Mouse (Mus musculus) layer of hippocampus, adult 2 months (tissue): ENCODE measurements around the gene Ywhah. TPM values are rescaled to one million over a fixed set of nuclear protein-coding genes. Genes with fewer than 3 reads are reported as not detected.

Source experiments
- DNase-seq, 2 experiments: peaks; one replicate each; pipeline ENCODE4 v3.0.0; 2022; ENCODE audit warnings: low spot score in 2 of 2
- H3K27ac ChIP-seq: fragments of 200-600 bp; 2 replicates; pipeline ENCODE4 v1.8.1; 2022
- H3K4me3 ChIP-seq: fragments of 200-600 bp; 2 replicates; pipeline ENCODE4 v1.8.1; 2022; ENCODE audit warnings: mild to moderate bottlenecking
- CTCF ChIP-seq: fragments of 200-600 bp; conservative IDR thresholded peaks from 2 replicates; pipeline ENCODE4 v1.8.1; 2022; ENCODE audit warnings: antibody characterized with exemption, mild to moderate bottlenecking, moderate library complexity
- total RNA-seq, 2 experiments: library from RNA; stranded (reverse); gene quantifications; 2 replicates each; pipeline ENCODE4 v1.2.3; 2021

Ywhah gene
- total RNA-seq, 2 experiments from 2014 or later = 1,193 to 1,302 TPM

- DNase-seq = no peak
- H3K27ac ChIP-seq = peak overlapping the region; percentile 95
- no peak overlapping the region for H3K4me3 ChIP-seq
- no peak for TF ChIP-seq CTCF
Observed at GRCm38 (mm10) chr5:33002781-33003180, 15.8 kb upstream of the Ywhah start.

GRCm38 (mm10) chr5:33003500-33003899, 15.1 kb upstream of the Ywhah start:
- no peak for TF ChIP-seq CTCF
- no peak overlapping the region for H3K4me3 ChIP-seq
- H3K27ac ChIP-seq = peak overlapping the region; percentile 95
- no peak for DNase-seq

GRCm38 (mm10) chr5:33004110-33004509, 14.5 kb upstream of the Ywhah start:
- peak overlapping the region; percentile 95 for H3K27ac ChIP-seq
- no peak for DNase-seq
- H3K4me3 ChIP-seq = no peak overlapping the region
- TF ChIP-seq CTCF = no peak

- peak in 1 of 2 experiments; percentile 66 for DNase-seq
- Histone ChIP-seq H3K27ac (peak overlapping the region; percentile 95), H3K4me3 (no peak overlapping the region)
- TF ChIP-seq CTCF = no peak
Observed at GRCm38 (mm10) chr5:33005442-33006145, 13.0 kb upstream of the Ywhah start.

- Histone ChIP-seq H3K27ac (peak overlapping the region; percentile 95), H3K4me3 (no peak overlapping the region)
- TF ChIP-seq CTCF = no peak
- peak; percentile 62 to 81 for DNase-seq
Observed at GRCm38 (mm10) chr5:33006670-33007069, 11.9 kb upstream of the Ywhah start.

GRCm38 (mm10) chr5:33007371-33007770, 11.2 kb upstream of the Ywhah start:
- no peak overlapping the region for H3K4me3 ChIP-seq
- no peak for TF ChIP-seq CTCF
- H3K27ac ChIP-seq = peak overlapping the region; percentile 95
- no peak for DNase-seq

GRCm38 (mm10) chr5:33009301-33009700, 9.3 kb upstream of the Ywhah start:
- H3K4me3 ChIP-seq = no peak overlapping the region
- DNase-seq = no peak
- H3K27ac ChIP-seq = peak overlapping the region; percentile 76; the same call in 1 of the 2 replicates
- peak; percentile 24; the same call in 1 of the 2 replicates for TF ChIP-seq CTCF

- no peak for DNase-seq
- TF ChIP-seq CTCF = no peak
- Histone ChIP-seq H3K4me3 (no peak overlapping the region), H3K27ac (peak overlapping the region; percentile 76)
Observed at GRCm38 (mm10) chr5:33009818-33010812, 8.5 kb upstream of the Ywhah start.

GRCm38 (mm10) chr5:33011132-33012106, 7.2 kb upstream of the Ywhah start:
- H3K4me3 ChIP-seq = no peak overlapping the region
- no peak for DNase-seq
- H3K27ac ChIP-seq = peak overlapping the region; percentile 76
- no peak for TF ChIP-seq CTCF

GRCm38 (mm10) chr5:33014096-33014495, 4.5 kb upstream of the Ywhah start:
- no peak overlapping the region for H3K4me3 ChIP-seq
- no peak for TF ChIP-seq CTCF
- no peak overlapping the region for H3K27ac ChIP-seq
- no peak for DNase-seq

- H3K27ac ChIP-seq = peak overlapping the region; percentile 65
- TF ChIP-seq CTCF = no peak
- no peak overlapping the region for H3K4me3 ChIP-seq
- no peak for DNase-seq
Observed at GRCm38 (mm10) chr5:33015579-33015978, 3.0 kb upstream of the Ywhah start.

GRCm38 (mm10) chr5:33018189-33018560, 441 bp upstream of the Ywhah start:
- TF ChIP-seq CTCF = no peak
- DNase-seq = no peak
- peak overlapping the region; percentile 97 for H3K27ac ChIP-seq
- peak overlapping the region; percentile 62 for H3K4me3 ChIP-seq
